Mouse (Mus musculus): ENCODE results near the gene Tunar.

- TF ChIP-seq CTCF (IDR thresholded peaks at IDR 0.05; ENCODE audit: control insufficient read depth, insufficient read depth, insufficient replicate concordance, low read depth, low read length) (no peak), POLR2A (IDR thresholded peaks at IDR 0.05; ENCODE audit: control insufficient read depth, low read depth, low read length) (no peak)
Measured at GRCm38 (mm10) chr12:105341523-105341922, 7.9 kb downstream of the Tunar start.

Measured in testis, adult 2 months (tissue).